Mouse (Mus musculus) c-Kit-positive CD71-positive TER-119-positive erythroid progenitor cells, embryonic 14.5 days (primary cell): ENCODE measurements around the gene Metrnl.

Source experiments
- DNase-seq: peaks from one replicate; pipeline ENCODE4 v3.0.0-alpha.2; 2013; ENCODE audit warnings: low spot score

Gene Metrnl

GRCm38 (mm10) chr11:121686091-121686490, 15.3 kb upstream of the Metrnl start:
- no peak for DNase-seq

GRCm38 (mm10) chr11:121686674-121687073, 14.7 kb upstream of the Metrnl start:
- DNase-seq, result no peak

GRCm38 (mm10) chr11:121688024-121688423, 13.3 kb upstream of the Metrnl start:
- DNase-seq, result no peak

- no peak for DNase-seq
Measured at GRCm38 (mm10) chr11:121695304-121696064, 5.9 kb upstream of the Metrnl start.

- no peak for DNase-seq
Measured at GRCm38 (mm10) chr11:121697271-121697670, 4.1 kb upstream of the Metrnl start.

GRCm38 (mm10) chr11:121698381-121698955, 2.9 kb upstream of the Metrnl start:
- no peak for DNase-seq

GRCm38 (mm10) chr11:121702111-121702894, 959 bp downstream of the Metrnl start:
- DNase-seq, result peak; percentile 28

GRCm38 (mm10) chr11:121702895-121703618, 1.7 kb downstream of the Metrnl start:
- DNase-seq, result no peak

GRCm38 (mm10) chr11:121703619-121704215, 2.4 kb downstream of the Metrnl start:
- DNase-seq, result no peak

GRCm38 (mm10) chr11:121706521-121707005, 5.2 kb downstream of the Metrnl start:
- no peak for DNase-seq

GRCm38 (mm10) chr11:121709278-121709677, 7.9 kb downstream of the Metrnl start:
- DNase-seq, result no peak

- no peak for DNase-seq
Measured at GRCm38 (mm10) chr11:121710245-121710644, 8.9 kb downstream of the Metrnl start.

- no peak for DNase-seq
Measured at GRCm38 (mm10) chr11:121712987-121713386, 11.6 kb downstream of the Metrnl start.

- DNase-seq, result no peak
Measured at GRCm38 (mm10) chr11:121713569-121713968, 12.2 kb downstream of the Metrnl start.

GRCm38 (mm10) chr11:121714745-121715485, 13.6 kb downstream of the Metrnl start:
- DNase-seq, result no peak

GRCm38 (mm10) chr11:121717724-121718123, 16.4 kb downstream of the Metrnl start:
- no peak for DNase-seq

- DNase-seq, result no peak
Measured at GRCm38 (mm10) chr11:121720752-121721151, 19.4 kb downstream of the Metrnl start.

GRCm38 (mm10) chr11:121722434-121722833, 21.1 kb downstream of the Metrnl start:
- no peak for DNase-seq

GRCm38 (mm10) chr11:121726625-121727024, 25.3 kb downstream of the Metrnl start:
- DNase-seq, result no peak

- no peak for DNase-seq
Measured at GRCm38 (mm10) chr11:121734184-121734583, 32.8 kb downstream of the Metrnl start.

- DNase-seq, result no peak
Measured at GRCm38 (mm10) chr11:121734892-121735291, 33.5 kb downstream of the Metrnl start.
